Mouse (Mus musculus): ENCODE data around the gene Ccdc40.
"Not testable (repeated sequence)": the region's sequence is repeated elsewhere in the genome, so short reads cannot be mapped to it uniquely, and the experiment has no call there.

Ccdc40 gene

DNA sequence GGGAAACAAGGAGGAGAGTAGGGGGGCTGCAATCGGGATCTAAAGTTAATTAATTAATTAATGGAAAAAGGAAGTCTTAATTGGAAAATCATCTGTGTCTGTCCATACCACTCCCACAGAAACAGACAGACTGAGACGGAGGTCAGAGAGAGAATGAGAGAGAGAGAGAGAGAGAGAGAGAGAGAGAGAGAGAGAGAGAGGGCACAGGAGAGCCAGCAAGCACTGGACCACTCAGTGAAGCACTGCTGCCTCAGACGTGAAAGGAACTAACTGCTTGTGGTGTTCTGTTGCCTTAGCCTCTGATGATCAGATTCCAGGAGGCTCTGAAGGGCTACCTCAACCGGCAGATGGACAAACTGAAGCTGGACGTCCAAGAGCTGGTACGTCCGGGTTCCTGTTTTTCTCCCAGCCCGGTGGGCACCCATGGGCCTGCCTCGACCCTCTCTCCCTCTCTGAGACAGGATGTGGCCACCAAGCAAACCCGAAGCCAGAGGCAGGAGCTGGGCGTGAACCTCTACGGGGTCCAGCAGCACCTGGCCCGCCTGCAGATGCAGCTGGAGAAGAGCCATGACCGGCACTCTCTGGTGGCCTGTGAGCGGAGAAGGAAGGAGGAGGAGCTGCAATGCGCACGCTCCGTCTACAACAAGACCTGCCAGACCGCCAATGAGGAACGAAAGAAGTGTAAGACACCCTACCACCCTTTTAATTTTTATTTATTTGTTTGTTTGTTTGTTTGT, 9.4 kb downstream of the Ccdc40 start:
- DNase-seq = peak; percentile 59

- peak; percentile 71 for DNase-seq
Measured at GRCm38 (mm10) chr11:119238305-119238721, 9.9 kb downstream of the Ccdc40 start.

DNA sequence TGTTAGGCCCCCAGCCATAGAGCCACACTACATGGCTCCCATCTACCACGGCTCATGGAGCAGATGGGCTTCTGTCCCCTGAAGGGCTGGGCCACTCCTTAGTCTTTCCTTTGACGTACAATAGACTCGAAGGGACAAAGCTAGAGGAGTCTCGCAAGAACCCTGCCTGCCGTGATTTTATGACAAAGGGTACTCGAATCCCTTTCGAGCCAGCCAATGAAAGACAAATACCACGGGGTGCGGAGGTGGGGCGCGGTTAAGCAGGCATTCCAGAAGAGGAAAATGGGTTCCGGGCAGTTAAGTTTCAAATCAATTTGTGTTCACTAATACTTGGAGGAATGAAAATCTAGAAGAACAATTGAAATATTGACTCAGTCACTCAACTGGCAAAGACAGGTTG, 11.1 kb downstream of the Ccdc40 start:
- no peak for DNase-seq

- DNase-seq = not testable (repeated sequence)
Measured at GRCm38 (mm10) chr11:119245543-119245942, 17.2 kb downstream of the Ccdc40 start.

- peak; percentile 78 for DNase-seq
Measured at GRCm38 (mm10) chr11:119249011-119249410, 20.6 kb downstream of the Ccdc40 start.

- DNase-seq = no peak
Measured at GRCm38 (mm10) chr11:119250998-119251397, 22.6 kb downstream of the Ccdc40 start.

DNA sequence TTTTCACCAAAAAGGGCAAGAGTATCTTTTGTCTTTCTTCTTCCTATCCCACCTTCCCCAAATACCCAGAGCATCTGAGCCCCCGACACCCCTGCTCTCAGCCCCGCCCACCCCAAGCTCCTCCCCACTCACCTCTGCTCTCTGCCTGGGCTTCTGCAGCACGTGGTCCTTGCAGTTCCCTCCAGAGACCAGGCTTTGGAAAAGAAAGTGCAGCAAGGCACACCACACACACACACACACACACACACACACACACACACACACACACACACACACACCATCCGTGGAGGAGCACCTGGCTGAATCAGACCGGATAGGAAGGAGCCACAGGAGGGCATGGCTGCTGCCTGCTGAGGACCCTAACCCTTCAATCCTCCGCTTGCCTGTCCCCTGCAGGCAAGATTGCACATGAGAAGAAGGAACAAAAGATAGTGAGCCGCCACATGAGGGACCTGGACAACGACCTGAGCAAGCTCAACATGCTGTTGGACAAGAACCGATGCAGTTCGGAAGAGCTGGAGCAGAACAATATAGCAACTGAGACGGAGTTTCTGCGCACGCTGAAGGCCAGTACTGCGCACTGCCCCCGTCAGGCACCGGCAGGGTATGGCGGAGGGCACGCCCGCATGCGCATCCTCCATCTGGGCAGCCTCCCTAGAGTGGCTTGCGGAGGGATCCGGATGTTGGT, 24.6 kb downstream of the Ccdc40 start:
- DNase-seq = no peak

DNA sequence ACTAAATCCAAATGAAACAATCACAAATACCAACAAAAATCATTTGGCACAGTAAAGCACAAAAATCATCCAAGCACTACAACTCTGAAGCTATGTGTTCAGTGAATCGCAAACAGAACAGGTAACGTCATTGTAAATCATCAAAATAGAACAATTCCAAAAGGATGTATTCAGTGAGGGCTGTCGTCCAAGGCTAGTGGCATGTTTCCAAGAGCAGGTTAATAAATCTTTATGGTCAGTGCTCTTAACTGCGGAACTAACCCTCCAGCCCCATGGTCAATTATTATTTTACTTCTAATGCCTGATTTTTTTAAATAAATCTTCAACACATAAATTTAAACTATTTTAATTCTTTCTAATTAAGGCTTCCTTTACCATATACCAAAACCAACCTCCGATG, 28.2 kb downstream of the Ccdc40 start:
- DNase-seq = peak; percentile 65

- DNase-seq = no peak
Measured at GRCm38 (mm10) chr11:119258216-119258571, 29.8 kb downstream of the Ccdc40 start.

DNA sequence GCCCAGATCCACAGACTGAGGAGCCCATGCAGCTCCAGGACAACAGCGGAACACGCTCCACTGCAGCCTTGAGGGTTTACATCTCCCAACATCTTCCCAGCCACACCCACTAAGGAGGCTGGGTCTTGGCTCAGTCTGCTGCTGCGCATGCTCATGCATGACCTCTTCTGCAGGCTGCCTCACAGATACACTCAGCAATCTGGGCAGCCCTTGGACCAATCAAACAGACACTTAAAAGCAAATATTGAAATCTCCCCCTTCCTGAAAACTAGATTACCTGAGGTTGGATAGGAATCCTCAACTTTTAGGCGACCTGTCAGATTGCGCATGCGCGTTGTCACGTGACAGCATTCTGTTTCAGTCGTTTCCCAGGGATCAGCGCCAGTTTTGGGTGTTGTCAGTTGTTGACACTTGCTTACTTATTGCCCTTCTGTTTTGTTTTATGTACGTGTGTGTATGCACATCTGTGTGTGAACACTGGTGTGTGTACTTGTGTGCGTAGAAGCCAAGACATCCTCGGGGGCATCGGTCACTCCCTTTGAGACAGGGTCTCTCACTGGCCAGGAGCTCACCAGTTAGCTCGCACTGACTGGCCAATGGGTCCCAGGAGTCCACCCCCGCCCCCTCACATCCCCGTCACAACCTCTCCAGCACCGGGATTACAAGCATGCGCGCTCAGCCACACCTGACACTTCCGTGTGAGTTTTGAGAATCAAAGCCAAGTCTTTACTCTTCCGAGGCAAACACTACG, 30.4 kb downstream of the Ccdc40 start:
- peak; percentile 84 for DNase-seq

DNA sequence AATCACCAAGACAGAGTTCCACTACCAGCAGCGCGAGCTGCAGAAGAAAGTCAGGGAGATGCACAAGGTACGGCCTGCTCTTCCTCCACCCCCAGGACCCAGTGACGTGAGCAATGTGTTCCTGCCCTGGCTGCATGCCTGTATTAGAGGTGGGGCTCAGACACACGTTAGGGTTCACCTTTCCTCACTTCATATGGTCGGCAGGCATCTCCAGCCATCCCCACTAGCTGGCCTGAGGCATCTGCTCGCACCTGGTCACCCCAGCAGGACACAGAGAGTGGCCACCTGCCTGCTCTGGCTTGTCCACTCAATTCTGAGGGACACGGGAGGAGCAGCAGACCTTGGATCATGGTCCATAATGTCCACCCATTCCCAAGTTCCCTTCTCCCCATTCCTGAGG, 31.6 kb downstream of the Ccdc40 start:
- no peak for DNase-seq

- no peak for DNase-seq
Measured at GRCm38 (mm10) chr11:119264413-119264812, 36.0 kb downstream of the Ccdc40 start.

GRCm38 (mm10) chr11:119265811-119266210, 37.4 kb downstream of the Ccdc40 start:
- no peak for DNase-seq

GRCm38 (mm10) chr11:119267241-119267674, 38.9 kb downstream of the Ccdc40 start:
- DNase-seq = peak; percentile 80

- DNase-seq = peak; percentile 95
Measured at GRCm38 (mm10) chr11:119267768-119268556, 39.6 kb downstream of the Ccdc40 start, which contains the start of gene Gaa. TSS of gene Gaa (plus strand) at chr11:119267887.

- DNase-seq = no peak
Measured at GRCm38 (mm10) chr11:119268557-119269195, 40.3 kb downstream of the Ccdc40 start.

- not testable (repeated sequence) for DNase-seq
Measured at GRCm38 (mm10) chr11:119272492-119272891, 44.1 kb downstream of the Ccdc40 start.

DNA sequence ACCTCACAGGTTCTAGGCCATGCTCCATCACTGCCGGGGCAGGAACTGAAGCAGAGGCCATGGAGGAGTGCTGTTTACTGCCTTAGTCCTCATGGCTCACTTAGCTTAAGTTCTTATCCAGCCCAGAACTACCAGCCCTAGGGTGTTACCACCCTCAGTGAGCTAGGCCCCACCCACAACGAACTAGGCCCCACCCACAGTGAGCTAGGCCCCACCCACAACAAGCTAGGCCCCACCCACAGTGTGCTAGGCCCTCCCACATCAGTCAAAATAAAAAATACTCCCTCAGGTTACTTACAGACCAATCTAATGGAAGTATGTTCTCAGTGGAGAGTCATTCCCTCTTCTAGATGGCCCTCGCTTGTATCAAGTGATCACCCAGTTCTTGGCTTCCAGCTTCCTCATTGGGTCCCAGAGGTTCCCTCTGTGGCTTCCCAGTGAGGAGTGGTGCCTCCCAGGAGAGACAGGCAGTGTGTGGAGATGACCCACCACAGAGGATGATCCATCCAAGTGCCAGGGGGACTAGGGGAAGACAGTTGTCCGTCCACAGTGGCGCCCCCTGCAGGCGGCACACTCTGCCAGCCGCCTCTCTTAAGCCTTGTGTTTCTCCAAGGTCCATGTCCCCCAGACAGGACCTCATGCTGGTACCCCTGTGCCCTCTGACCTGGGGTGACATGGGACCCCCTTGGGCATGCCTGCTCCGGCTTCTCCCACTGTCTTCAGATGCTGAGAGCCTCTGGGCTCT, 45.0 kb downstream of the Ccdc40 start:
- DNase-seq = no peak

GRCm38 (mm10) chr11:119281030-119281429, 52.7 kb downstream of the Ccdc40 start:
- no peak for DNase-seq

GRCm38 (mm10) chr11:119285791-119286527, 57.6 kb downstream of the Ccdc40 start:
- DNase-seq = peak; percentile 51
